Mouse (Mus musculus): ENCODE results near the gene Tmem200b. TPM values are rescaled to one million over a fixed set of nuclear protein-coding genes. Genes with fewer than 3 reads are reported as not detected.

Gene Tmem200b
- 0.60 and 0.67 TPM in 2 replicates for polyA plus RNA-seq (2014; fragmentation: Nextera tagmentation; extraction: Ambion mirVana)

DNA sequence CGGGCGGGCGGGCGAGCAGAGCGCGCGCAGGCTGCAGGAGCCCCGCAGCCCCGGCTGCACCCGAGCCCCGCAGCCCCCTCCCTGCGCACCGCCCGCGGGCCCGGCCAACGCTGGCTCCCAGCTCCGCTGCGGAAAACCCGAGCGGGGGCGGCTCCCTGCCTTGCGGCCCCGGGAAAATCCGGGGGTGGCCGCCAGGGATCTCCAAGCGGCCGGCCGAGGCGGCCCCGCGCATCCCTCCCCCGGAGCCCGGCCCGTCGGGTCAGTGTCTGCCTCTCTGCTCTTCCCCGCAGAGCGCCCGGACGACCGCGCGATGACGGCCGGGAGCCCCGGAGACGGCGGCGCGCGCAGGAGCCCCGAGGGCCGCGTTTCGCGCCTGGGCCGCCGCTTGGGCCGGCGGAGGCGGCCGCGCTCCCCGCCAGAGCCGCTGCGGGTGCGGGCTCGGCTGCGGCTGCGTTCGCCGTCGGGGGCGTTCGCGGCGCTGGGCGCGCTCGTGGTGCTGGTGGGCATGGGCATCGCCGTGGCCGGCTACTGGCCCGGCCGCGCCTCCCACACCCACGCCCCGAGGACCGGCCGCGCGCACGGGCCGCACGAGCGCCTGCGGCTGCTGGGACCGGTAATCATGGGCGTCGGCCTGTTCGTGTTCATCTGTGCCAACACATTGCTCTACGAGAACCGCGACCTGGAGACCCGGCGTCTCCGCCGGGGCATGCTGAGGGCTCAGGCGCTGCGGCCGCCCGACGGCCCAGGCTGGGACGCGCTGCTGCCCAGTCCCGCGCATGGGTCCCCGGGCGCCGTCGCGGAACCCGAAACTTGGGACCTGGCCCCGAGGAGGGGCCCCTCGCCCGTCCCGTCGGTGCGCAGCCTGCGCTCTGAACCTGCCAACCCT, at the start of gene Tmem200b:
Gene Tmem200b, plus strand, starts transcription at position 311 of the 886 bp plus-strand sequence.
- peak; percentile 54 for DNase-seq (ENCODE audit: low spot score)
- 2% methylated on average over 94 of the region's 130 CpGs for WGBS
- peaks cover 70% of the 10 kb centered on the region for H3K27me3 ChIP-seq (ENCODE audit: control insufficient read depth, insufficient read depth, low read length)

DNA sequence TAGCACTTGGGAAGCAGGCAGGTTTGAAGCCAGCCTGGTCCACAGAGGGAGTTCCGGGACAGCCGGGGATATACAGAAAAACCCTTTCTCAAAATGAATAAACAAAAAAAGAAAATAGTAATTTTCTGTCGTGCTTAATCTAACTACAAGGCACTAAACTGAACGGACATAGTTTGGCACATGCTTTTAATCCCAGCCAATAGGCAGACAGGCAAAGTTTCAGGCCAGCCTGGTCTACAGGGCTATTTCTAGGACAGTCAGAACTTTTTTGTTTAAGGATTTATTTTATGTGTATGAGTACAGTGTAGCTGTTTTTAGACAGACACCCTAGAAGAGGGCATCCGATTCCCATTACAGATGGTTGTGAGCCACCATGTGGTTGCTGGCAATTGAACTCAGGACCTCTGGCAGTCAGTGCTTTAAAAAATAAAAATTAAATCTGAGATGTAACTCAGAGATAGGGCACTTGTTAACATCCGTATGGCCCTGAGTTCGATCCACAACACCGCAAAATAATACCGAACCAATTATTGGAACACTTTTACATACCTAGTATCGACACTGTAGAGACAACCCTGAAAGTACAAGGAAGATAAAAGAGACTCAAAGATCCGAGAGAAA, 48.8 kb upstream of the Tmem200b start:
- H3K27me3 ChIP-seq (ENCODE audit: control insufficient read depth, insufficient read depth, low read length): no peaks in the 10 kb centered on the region
- H3K4me1 ChIP-seq (replicated peaks; ENCODE audit: control insufficient read depth, insufficient read depth, low read length): no peaks in the 10 kb centered on the region; the same call in 1 of the 2 replicates
- ATAC-seq (ENCODE audit: low FRiP score) (peak; percentile 42), DNase-seq (ENCODE audit: low spot score) (peak; percentile 27)
- H3K4me2 ChIP-seq (replicated peaks; ENCODE audit: low read depth, low read length): peak overlapping the region; percentile 58
- H3K36me3 ChIP-seq (ENCODE audit: control insufficient read depth, insufficient read depth, low read length): no peaks in the 10 kb centered on the region
- peak overlapping the region; percentile 100; the same call in 1 of the 2 replicates for H3K27ac ChIP-seq (ENCODE audit: low read depth, low read length)
- peak overlapping the region; percentile 85 for H3K9ac ChIP-seq (ENCODE audit: low read depth, low read length)
- H3K9me3 ChIP-seq (ENCODE audit: control insufficient read depth, low read length): no peaks in the 10 kb centered on the region
- peak overlapping the region; percentile 99 for H3K4me3 ChIP-seq (ENCODE audit: low read depth, low read length)
- WGBS: 15% methylated on average over 11 of the region's 11 CpGs

More for the DNA sequence above, at the start of gene Tmem200b:
- Histone ChIP-seq H3K4me3 (ENCODE audit: low read depth, low read length) (peak within 1 kb of the TSS; percentile 42), H3K9ac (ENCODE audit: low read depth, low read length) (peak within 1 kb of the TSS; percentile 49), H3K9me3 (ENCODE audit: control insufficient read depth, low read length) (no peaks in the 10 kb centered on the region), H3K27ac (ENCODE audit: low read depth, low read length) (no peak within 1 kb of the TSS), H3K36me3 (ENCODE audit: control insufficient read depth, insufficient read depth, low read length) (peaks cover 4% of the 10 kb centered on the region; the same call in 1 of the 2 replicates), H3K4me2 (replicated peaks; ENCODE audit: low read depth, low read length) (peak within 1 kb of the TSS; percentile 85), H3K4me1 (replicated peaks; ENCODE audit: control insufficient read depth, insufficient read depth, low read length) (peaks cover 22% of the 10 kb centered on the region)
- peak; percentile 11; the same call in 1 of the 2 replicates for ATAC-seq (ENCODE audit: low FRiP score)

DNA sequence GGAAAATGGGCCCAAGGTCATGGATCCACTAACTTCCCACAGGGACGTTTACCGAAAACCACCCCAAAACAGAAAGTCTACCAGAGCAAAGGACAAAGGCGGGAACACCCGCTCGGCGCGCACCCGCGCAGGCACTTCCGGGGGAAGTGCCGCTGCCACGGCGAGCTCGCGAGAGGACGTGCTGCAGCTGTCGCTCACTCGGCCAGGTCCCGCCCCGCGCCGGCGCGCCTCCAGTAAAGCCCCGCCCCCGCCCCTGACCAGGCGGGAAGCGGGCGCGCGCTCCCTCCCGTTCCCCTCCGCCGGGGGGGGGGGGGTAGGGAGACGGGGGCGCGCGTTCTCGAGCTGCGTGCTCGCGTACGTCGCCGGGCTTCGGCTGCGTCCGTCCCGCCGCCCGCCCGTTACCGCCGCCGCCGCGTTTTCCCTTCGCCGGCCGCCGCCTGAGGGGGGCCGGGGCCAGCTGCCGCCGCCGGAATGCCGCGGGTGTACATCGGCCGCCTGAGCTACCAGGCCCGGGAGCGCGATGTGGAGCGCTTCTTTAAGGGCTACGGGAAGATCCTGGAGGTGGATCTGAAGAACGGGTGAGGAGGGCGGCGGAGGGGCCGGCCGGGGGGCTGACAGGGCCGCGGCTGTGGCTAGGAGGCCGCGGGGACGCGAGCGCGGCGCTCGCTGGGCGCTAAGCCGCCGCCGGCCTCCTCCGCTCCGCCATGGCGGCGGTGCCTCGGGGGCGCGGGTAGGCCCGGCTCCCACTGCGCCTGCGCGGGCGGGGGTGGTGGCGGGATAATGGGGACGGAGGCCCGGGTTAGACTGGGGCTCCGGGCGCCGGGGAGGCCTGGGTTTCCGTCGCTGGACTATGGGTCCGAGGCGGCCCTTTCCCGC, 48.0 kb upstream of the Tmem200b start, which contains the start of gene Srsf4:
Gene Srsf4, plus strand, starts transcription at position 325 of the 876 bp plus-strand sequence.
- ATAC-seq (ENCODE audit: low FRiP score) (peak; percentile 96), DNase-seq (ENCODE audit: low spot score) (peak; percentile 98)
- Histone ChIP-seq H3K4me2 (replicated peaks; ENCODE audit: low read depth, low read length) (peak within 1 kb of the TSS; percentile 88), H3K27ac (ENCODE audit: low read depth, low read length) (peak within 1 kb of the TSS; percentile 100), H3K4me1 (replicated peaks; ENCODE audit: control insufficient read depth, insufficient read depth, low read length) (no peaks in the 10 kb centered on the region; the same call in 1 of the 2 replicates), H3K36me3 (ENCODE audit: control insufficient read depth, insufficient read depth, low read length) (no peaks in the 10 kb centered on the region), H3K4me3 (ENCODE audit: low read depth, low read length) (peak within 1 kb of the TSS; percentile 99), H3K9me3 (ENCODE audit: control insufficient read depth, low read length) (no peaks in the 10 kb centered on the region), H3K9ac (ENCODE audit: low read depth, low read length) (peak within 1 kb of the TSS; percentile 100), H3K27me3 (ENCODE audit: control insufficient read depth, insufficient read depth, low read length) (no peaks in the 10 kb centered on the region)
- under 1% methylated on average over 79 of the region's 116 CpGs for WGBS

DNA sequence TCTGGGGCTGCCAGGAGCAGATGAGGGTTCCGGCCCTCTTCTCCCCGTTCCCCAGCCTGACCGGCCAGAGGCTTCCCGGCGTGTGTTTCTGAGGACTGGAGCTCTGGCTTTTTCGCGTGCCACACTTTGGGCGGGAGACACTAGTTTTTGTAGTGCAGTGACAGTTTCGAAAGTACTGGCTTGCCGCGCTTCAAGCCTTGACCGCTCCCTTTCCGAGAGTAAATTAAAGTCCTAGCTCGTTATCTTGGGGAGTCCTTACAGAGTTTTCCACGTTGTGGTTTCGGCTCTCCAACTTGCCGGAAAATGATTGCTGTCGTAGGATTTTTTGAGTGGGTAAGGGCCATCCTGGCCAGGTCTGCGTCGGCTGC, 47.4 kb upstream of the Tmem200b start:
- Histone ChIP-seq H3K27me3 (ENCODE audit: control insufficient read depth, insufficient read depth, low read length) (no peaks in the 10 kb centered on the region), H3K9me3 (ENCODE audit: control insufficient read depth, low read length) (no peaks in the 10 kb centered on the region), H3K4me2 (replicated peaks; ENCODE audit: low read depth, low read length) (peak overlapping the region; percentile 88), H3K27ac (ENCODE audit: low read depth, low read length) (peak overlapping the region; percentile 100), H3K36me3 (ENCODE audit: control insufficient read depth, insufficient read depth, low read length) (no peaks in the 10 kb centered on the region), H3K4me1 (replicated peaks; ENCODE audit: control insufficient read depth, insufficient read depth, low read length) (peaks cover 2% of the 10 kb centered on the region; the same call in 1 of the 2 replicates), H3K4me3 (ENCODE audit: low read depth, low read length) (peak overlapping the region; percentile 99), H3K9ac (ENCODE audit: low read depth, low read length) (peak overlapping the region; percentile 100)
- ATAC-seq (ENCODE audit: low FRiP score): 0 out of 2 replicates have a peak, but pooled peaks have one; percentile 22
- DNase-seq (ENCODE audit: low spot score): no peak
- under 1% methylated on average over 20 of the region's 20 CpGs for WGBS

DNA sequence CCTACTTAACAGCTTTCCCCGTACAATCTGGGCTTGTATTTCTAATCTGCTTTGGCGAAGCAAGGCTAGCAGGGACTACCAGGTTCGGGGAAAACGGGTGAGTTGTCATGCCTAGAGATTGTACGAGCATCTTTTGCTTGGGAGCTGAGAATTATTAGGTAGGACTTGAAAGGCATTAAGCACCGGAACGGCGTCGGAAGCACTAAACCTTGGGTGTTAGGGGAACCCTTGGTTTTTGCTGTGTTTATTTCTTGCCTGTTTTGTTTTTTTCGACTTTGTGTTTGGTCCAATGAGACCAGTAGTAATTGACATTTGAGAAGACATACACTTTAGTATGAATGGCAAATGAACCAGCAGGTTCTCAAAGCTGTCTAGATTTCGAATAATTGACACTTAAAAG, 47.0 kb upstream of the Tmem200b start:
- WGBS: 5% methylated on average over 11 of the region's 11 CpGs
- Histone ChIP-seq H3K9ac (ENCODE audit: low read depth, low read length) (peak overlapping the region; percentile 100), H3K4me1 (replicated peaks; ENCODE audit: control insufficient read depth, insufficient read depth, low read length) (peaks cover 4% of the 10 kb centered on the region; the same call in 1 of the 2 replicates), H3K4me2 (replicated peaks; ENCODE audit: low read depth, low read length) (peak overlapping the region; percentile 88), H3K27me3 (ENCODE audit: control insufficient read depth, insufficient read depth, low read length) (no peaks in the 10 kb centered on the region), H3K9me3 (ENCODE audit: control insufficient read depth, low read length) (no peaks in the 10 kb centered on the region), H3K27ac (ENCODE audit: low read depth, low read length) (peak overlapping the region; percentile 100; the same call in 1 of the 2 replicates), H3K36me3 (ENCODE audit: control insufficient read depth, insufficient read depth, low read length) (no peaks in the 10 kb centered on the region), H3K4me3 (ENCODE audit: low read depth, low read length) (peak overlapping the region; percentile 99)
- ATAC-seq (ENCODE audit: low FRiP score) (no peak), DNase-seq (ENCODE audit: low spot score) (no peak)

DNA sequence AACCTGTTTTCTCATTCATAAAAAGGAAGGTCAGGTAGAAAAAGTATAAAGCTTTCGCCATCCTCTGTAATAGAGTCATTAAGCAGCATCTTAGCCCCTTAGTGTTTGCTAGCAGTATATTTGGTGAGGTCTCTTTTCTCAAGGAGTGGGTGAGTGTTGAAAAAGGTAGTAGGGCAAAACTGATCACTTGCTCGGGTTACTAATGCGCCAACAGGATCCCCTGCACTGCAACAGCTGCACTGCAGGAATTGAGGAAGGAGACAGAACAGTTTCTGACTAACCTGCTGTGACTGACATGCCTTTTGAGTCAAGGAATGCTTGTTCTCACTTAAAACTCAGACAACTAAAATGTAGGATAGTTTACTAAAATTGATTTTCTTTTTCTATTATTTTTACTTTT, 46.3 kb upstream of the Tmem200b start:
- Histone ChIP-seq H3K27ac (ENCODE audit: low read depth, low read length) (no peak overlapping the region), H3K27me3 (ENCODE audit: control insufficient read depth, insufficient read depth, low read length) (no peaks in the 10 kb centered on the region), H3K4me3 (ENCODE audit: low read depth, low read length) (peak overlapping the region; percentile 99), H3K4me2 (replicated peaks; ENCODE audit: low read depth, low read length) (peak overlapping the region; percentile 88), H3K9ac (ENCODE audit: low read depth, low read length) (peak overlapping the region; percentile 15; the same call in 1 of the 2 replicates), H3K9me3 (ENCODE audit: control insufficient read depth, low read length) (no peaks in the 10 kb centered on the region), H3K36me3 (ENCODE audit: control insufficient read depth, insufficient read depth, low read length) (no peaks in the 10 kb centered on the region), H3K4me1 (replicated peaks; ENCODE audit: control insufficient read depth, insufficient read depth, low read length) (peaks cover 4% of the 10 kb centered on the region; the same call in 1 of the 2 replicates)
- WGBS: 51% methylated on average over 3 of the region's 3 CpGs
- no peak for DNase-seq (ENCODE audit: low spot score)
- no peak for ATAC-seq (ENCODE audit: low FRiP score)

DNA sequence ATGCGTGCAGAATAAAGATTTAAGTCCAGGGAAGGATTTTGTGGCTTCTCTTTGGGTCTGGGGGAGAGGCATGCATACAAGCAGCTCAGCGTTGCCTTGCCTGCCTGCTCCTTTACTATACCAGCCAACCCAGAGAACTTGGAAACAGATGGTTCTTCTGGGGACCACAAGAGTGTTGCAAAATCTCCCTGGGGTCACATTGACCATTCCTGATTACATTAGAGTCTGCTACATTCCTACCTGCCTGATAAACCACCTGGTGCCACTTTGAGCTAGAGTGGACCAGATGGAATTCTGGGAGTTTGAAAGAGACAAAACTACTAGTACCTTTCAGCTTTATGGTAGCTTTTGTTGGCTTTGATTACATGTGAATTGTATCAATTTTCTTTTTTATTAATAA, 44.7 kb upstream of the Tmem200b start:
- 83% methylated on average over 2 of the region's 2 CpGs for WGBS

DNA sequence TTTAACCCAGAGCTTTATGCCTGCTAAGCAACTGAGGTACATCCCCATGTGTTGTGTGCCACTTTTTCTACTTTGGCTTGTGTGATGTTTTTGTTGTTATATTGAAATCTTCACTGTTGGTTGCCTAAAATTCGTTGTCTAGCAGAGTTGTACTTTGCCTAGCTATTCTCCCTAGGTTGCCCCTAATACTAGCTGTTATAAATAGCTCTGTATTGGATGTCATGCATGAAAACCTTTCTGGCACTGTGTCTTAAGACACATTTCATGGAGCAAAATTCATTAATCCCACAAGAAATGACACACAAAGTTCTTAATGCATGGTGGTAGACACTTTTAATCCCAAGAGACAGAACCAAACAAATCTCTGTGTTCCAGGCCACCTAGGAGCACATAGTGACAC, 41.9 kb upstream of the Tmem200b start:
- H3K9ac ChIP-seq (ENCODE audit: low read depth, low read length): no peak overlapping the region
- H3K27ac ChIP-seq (ENCODE audit: low read depth, low read length): no peak overlapping the region
- DNase-seq (ENCODE audit: low spot score) (no peak), ATAC-seq (ENCODE audit: low FRiP score) (no peak)
- no peaks in the 10 kb centered on the region for H3K27me3 ChIP-seq (ENCODE audit: control insufficient read depth, insufficient read depth, low read length)
- WGBS: 87% methylated on average over 1 of the region's 1 CpGs
- H3K9me3 ChIP-seq (ENCODE audit: control insufficient read depth, low read length): no peaks in the 10 kb centered on the region
- H3K4me2 ChIP-seq (replicated peaks; ENCODE audit: low read depth, low read length): no peak overlapping the region
- H3K4me1 ChIP-seq (replicated peaks; ENCODE audit: control insufficient read depth, insufficient read depth, low read length): peaks cover 4% of the 10 kb centered on the region; the same call in 1 of the 2 replicates
- no peaks in the 10 kb centered on the region for H3K36me3 ChIP-seq (ENCODE audit: control insufficient read depth, insufficient read depth, low read length)
- H3K4me3 ChIP-seq (ENCODE audit: low read depth, low read length): no peak overlapping the region

More for the DNA sequence above, 44.7 kb upstream of the Tmem200b start:
- H3K4me3 ChIP-seq (ENCODE audit: low read depth, low read length): no peak overlapping the region
- H3K27me3 ChIP-seq (ENCODE audit: control insufficient read depth, insufficient read depth, low read length): no peaks in the 10 kb centered on the region
- no peak overlapping the region for H3K4me2 ChIP-seq (replicated peaks; ENCODE audit: low read depth, low read length)
- H3K9ac ChIP-seq (ENCODE audit: low read depth, low read length): 0 out of 2 replicates have a peak overlapping the region, but pooled peaks have one; percentile 23
- no peaks in the 10 kb centered on the region for H3K36me3 ChIP-seq (ENCODE audit: control insufficient read depth, insufficient read depth, low read length)
- H3K27ac ChIP-seq (ENCODE audit: low read depth, low read length): no peak overlapping the region
- peaks cover 4% of the 10 kb centered on the region; the same call in 1 of the 2 replicates for H3K4me1 ChIP-seq (replicated peaks; ENCODE audit: control insufficient read depth, insufficient read depth, low read length)
- no peak for DNase-seq (ENCODE audit: low spot score)
- ATAC-seq (ENCODE audit: low FRiP score): no peak
- H3K9me3 ChIP-seq (ENCODE audit: control insufficient read depth, low read length): no peaks in the 10 kb centered on the region

Data from hindbrain, embryonic 11.5 days (tissue).